Mouse (Mus musculus): Measurements from ENCODE around the gene H2al1m. TPM values are rescaled to one million over a fixed set of nuclear protein-coding genes. Genes with fewer than 3 reads are reported as not detected.
"Not testable (repeated sequence)": the region's sequence is repeated elsewhere in the genome, so short reads cannot be mapped to it uniquely, and the experiment has no call there.

The H2al1m gene
- polyA plus RNA-seq (2012; rRNA removed) (0.85 TPM in 1 of 2 replicates, not detected in the other), polyA plus RNA-seq (2014; fragmentation: Nextera tagmentation; extraction: Ambion mirVana) (not detected in 2 replicates)

GRCm38 (mm10) chrX:9283464-9283863 is at the start of gene H2al1m:
H2al1m (plus strand) TSS chrX:9283764.
- not testable (repeated sequence) for H3K4me3 ChIP-seq (replicated peaks; ENCODE audit: low read length); H3K9me3 ChIP-seq (ENCODE audit: control insufficient read depth, low read length); DNase-seq (ENCODE audit: low spot score); H3K27ac ChIP-seq (replicated peaks; ENCODE audit: low read depth, low read length); ATAC-seq (ENCODE audit: low FRiP score, low read depth); H3K36me3 ChIP-seq (ENCODE audit: control insufficient read depth, insufficient read depth, low read length); H3K4me1 ChIP-seq (ENCODE audit: control insufficient read depth, insufficient read depth, low read length); H3K9ac ChIP-seq (ENCODE audit: low read depth, low read length, severe bottlenecking); H3K27me3 ChIP-seq (ENCODE audit: control insufficient read depth, insufficient read depth, low read length); H3K4me2 ChIP-seq (replicated peaks; ENCODE audit: low read depth, low read length, severe bottlenecking)
- WGBS = no CpG with 5 or more reads among the region's 1 CpGs

GRCm38 (mm10) chrX:9240737-9241591 is 42.6 kb upstream of the H2al1m start:
- no peak for TF ChIP-seq POLR2A (IDR thresholded peaks at IDR 0.05; ENCODE audit: borderline replicate concordance, extremely low read depth, insufficient read depth, insufficient read length)

GRCm38 (mm10) chrX:9243381-9243864 is 40.1 kb upstream of the H2al1m start:
- Histone ChIP-seq H3K27ac (replicated peaks; ENCODE audit: low read depth, low read length) (no peak overlapping the region), H3K4me1 (ENCODE audit: control insufficient read depth, insufficient read depth, low read length) (no peaks in the 10 kb centered on the region), H3K9ac (ENCODE audit: low read depth, low read length, severe bottlenecking) (no peak overlapping the region), H3K36me3 (ENCODE audit: control insufficient read depth, insufficient read depth, low read length) (no peaks in the 10 kb centered on the region), H3K9me3 (ENCODE audit: control insufficient read depth, low read length) (no peaks in the 10 kb centered on the region), H3K27me3 (ENCODE audit: control insufficient read depth, insufficient read depth, low read length) (no peaks in the 10 kb centered on the region), H3K4me3 (replicated peaks; ENCODE audit: low read length) (no peak overlapping the region), H3K4me2 (replicated peaks; ENCODE audit: low read depth, low read length, severe bottlenecking) (no peak overlapping the region)
- ATAC-seq (ENCODE audit: low FRiP score, low read depth) (no peak; the same call in 1 of the 2 replicates), DNase-seq (ENCODE audit: low spot score) (peak; percentile 46)
- 38% methylated on average over 8 of the region's 8 CpGs for WGBS
- TF ChIP-seq POLR2A (IDR thresholded peaks at IDR 0.05; ENCODE audit: borderline replicate concordance, extremely low read depth, insufficient read depth, insufficient read length) = no peak

More at GRCm38 (mm10) chrX:9240737-9241591, 42.6 kb upstream of the H2al1m start:
- ATAC-seq (ENCODE audit: low FRiP score, low read depth) = no peak
- Histone ChIP-seq H3K4me1 (ENCODE audit: control insufficient read depth, insufficient read depth, low read length) (no peaks in the 10 kb centered on the region), H3K27me3 (ENCODE audit: control insufficient read depth, insufficient read depth, low read length) (no peaks in the 10 kb centered on the region), H3K4me3 (replicated peaks; ENCODE audit: low read length) (no peak overlapping the region), H3K27ac (replicated peaks; ENCODE audit: low read depth, low read length) (no peak overlapping the region), H3K9me3 (ENCODE audit: control insufficient read depth, low read length) (no peaks in the 10 kb centered on the region), H3K4me2 (replicated peaks; ENCODE audit: low read depth, low read length, severe bottlenecking) (no peak overlapping the region), H3K9ac (ENCODE audit: low read depth, low read length, severe bottlenecking) (no peak overlapping the region), H3K36me3 (ENCODE audit: control insufficient read depth, insufficient read depth, low read length) (no peaks in the 10 kb centered on the region)
- WGBS = 60% methylated on average over 5 of the region's 5 CpGs
- DNase-seq (ENCODE audit: low spot score) = no peak

GRCm38 (mm10) chrX:9244603-9245336 is 38.8 kb upstream of the H2al1m start:
- ATAC-seq (ENCODE audit: low FRiP score, low read depth) = no peak
- Histone ChIP-seq H3K4me3 (replicated peaks; ENCODE audit: low read length) (no peak overlapping the region), H3K9me3 (ENCODE audit: control insufficient read depth, low read length) (no peaks in the 10 kb centered on the region), H3K4me1 (ENCODE audit: control insufficient read depth, insufficient read depth, low read length) (no peaks in the 10 kb centered on the region), H3K9ac (ENCODE audit: low read depth, low read length, severe bottlenecking) (no peak overlapping the region), H3K4me2 (replicated peaks; ENCODE audit: low read depth, low read length, severe bottlenecking) (no peak overlapping the region), H3K27ac (replicated peaks; ENCODE audit: low read depth, low read length) (no peak overlapping the region), H3K27me3 (ENCODE audit: control insufficient read depth, insufficient read depth, low read length) (no peaks in the 10 kb centered on the region), H3K36me3 (ENCODE audit: control insufficient read depth, insufficient read depth, low read length) (no peaks in the 10 kb centered on the region)
- WGBS = 74% methylated on average over 12 of the region's 12 CpGs
- DNase-seq (ENCODE audit: low spot score) = no peak
- no peak for TF ChIP-seq POLR2A (IDR thresholded peaks at IDR 0.05; ENCODE audit: borderline replicate concordance, extremely low read depth, insufficient read depth, insufficient read length)

- no peaks in the 10 kb centered on the region for H3K4me1 ChIP-seq (ENCODE audit: control insufficient read depth, insufficient read depth, low read length)
- 46% methylated on average over 5 of the region's 5 CpGs for WGBS
- H3K9ac ChIP-seq (ENCODE audit: low read depth, low read length, severe bottlenecking) = no peak overlapping the region
- DNase-seq (ENCODE audit: low spot score) (no peak), ATAC-seq (ENCODE audit: low FRiP score, low read depth) (no peak)
- no peaks in the 10 kb centered on the region for H3K27me3 ChIP-seq (ENCODE audit: control insufficient read depth, insufficient read depth, low read length)
- H3K4me2 ChIP-seq (replicated peaks; ENCODE audit: low read depth, low read length, severe bottlenecking) = no peak overlapping the region
- H3K27ac ChIP-seq (replicated peaks; ENCODE audit: low read depth, low read length) = no peak overlapping the region
- no peak overlapping the region for H3K4me3 ChIP-seq (replicated peaks; ENCODE audit: low read length)
- no peaks in the 10 kb centered on the region for H3K9me3 ChIP-seq (ENCODE audit: control insufficient read depth, low read length)
- H3K36me3 ChIP-seq (ENCODE audit: control insufficient read depth, insufficient read depth, low read length) = no peaks in the 10 kb centered on the region
- TF ChIP-seq POLR2A (IDR thresholded peaks at IDR 0.05; ENCODE audit: borderline replicate concordance, extremely low read depth, insufficient read depth, insufficient read length) = no peak
Observed at GRCm38 (mm10) chrX:9248911-9249310, 34.7 kb upstream of the H2al1m start.

Measured in limb, embryonic 14.5 days (tissue).